Mouse (Mus musculus) layer of hippocampus, adult 18-20 months (tissue): ENCODE measurements at regions not wholly inside any gene's neighbourhood (a gene's known extent, or its start where the extent isn't known, plus 50 kb on each side); places are given as distances from the start of the nearest gene placed in this dataset.

Experiments
- DNase-seq, 2 experiments: peaks; one replicate each; pipeline ENCODE4 v3.0.0; 2022; ENCODE audit warnings: low spot score in 2 of 2

- DNase-seq: no peak
Measured at GRCm38 (mm10) chr2:45256373-45256772, 139.2 kb upstream of the Zeb2 start.

- no peak for DNase-seq
Measured at GRCm38 (mm10) chr2:45253936-45254335, 136.7 kb upstream of the Zeb2 start.

GRCm38 (mm10) chr2:45252321-45252720, 135.1 kb upstream of the Zeb2 start:
- DNase-seq: no peak

GRCm38 (mm10) chr2:45249658-45250057, 132.5 kb upstream of the Zeb2 start:
- DNase-seq: no peak

GRCm38 (mm10) chr2:45246061-45246945, 129.1 kb upstream of the Zeb2 start:
- no peak for DNase-seq

GRCm38 (mm10) chr2:45245506-45245905, 128.3 kb upstream of the Zeb2 start:
- no peak for DNase-seq

GRCm38 (mm10) chr2:45244491-45244890, 127.3 kb upstream of the Zeb2 start:
- DNase-seq: no peak

- DNase-seq: no peak
Measured at GRCm38 (mm10) chr2:45239501-45240292, 122.5 kb upstream of the Zeb2 start.

GRCm38 (mm10) chr2:45239001-45239400, 121.8 kb upstream of the Zeb2 start:
- DNase-seq: no peak

- DNase-seq: no peak
Measured at GRCm38 (mm10) chr2:45236168-45236700, 119.0 kb upstream of the Zeb2 start.

- no peak for DNase-seq
Measured at GRCm38 (mm10) chr2:45234148-45234547, 117.0 kb upstream of the Zeb2 start.

GRCm38 (mm10) chr2:45230351-45231209, 113.4 kb upstream of the Zeb2 start:
- DNase-seq: no peak

GRCm38 (mm10) chr2:45229501-45229900, 112.3 kb upstream of the Zeb2 start:
- no peak for DNase-seq

GRCm38 (mm10) chr2:45227276-45227944, 110.2 kb upstream of the Zeb2 start:
- DNase-seq: peak in 1 of 2 experiments; percentile 43

- DNase-seq: no peak
Measured at GRCm38 (mm10) chr2:45226045-45226370, 108.8 kb upstream of the Zeb2 start.

GRCm38 (mm10) chr2:45225364-45226044, 108.3 kb upstream of the Zeb2 start:
- DNase-seq: no peak

GRCm38 (mm10) chr2:45222213-45222612, 105.0 kb upstream of the Zeb2 start:
- no peak for DNase-seq

- no peak for DNase-seq
Measured at GRCm38 (mm10) chr2:45219851-45220250, 102.7 kb upstream of the Zeb2 start.

GRCm38 (mm10) chr2:45212833-45213232, 95.6 kb upstream of the Zeb2 start:
- no peak for DNase-seq

- DNase-seq: no peak
Measured at GRCm38 (mm10) chr2:45208526-45208925, 91.3 kb upstream of the Zeb2 start.
